Mouse (Mus musculus) hindbrain, embryonic 14.5 days (tissue): ENCODE measurements at regions not wholly inside any gene's neighbourhood (a gene's known extent, or its start where the extent isn't known, plus 50 kb on each side); places are given as distances from the start of the nearest gene placed in this dataset.
A peak's percentile ranks its signal among the peaks of the same experiment; 100 is the strongest.

Experiments
- ATAC-seq: fragments of 200-750 bp; cut with Nextera tagmentation; 2 replicates; pipeline ENCODE4 v1.8.0; 2017; ENCODE audit warnings: moderate number of reproducible peaks, mild to moderate bottlenecking, moderate TSS enrichment, moderate library complexity; ENCODE audit not compliant: low FRiP score
- DNase-seq: peaks from one replicate; pipeline ENCODE4 v3.0.0-alpha.2; 2015; ENCODE audit warnings: low spot score
- H3K27ac ChIP-seq: fragments of 300-500 bp; sonication (generic); 2 replicates; pipeline ENCODE4 v1.5.1; 2014; ENCODE audit warnings: mild to moderate bottlenecking, moderate library complexity
- H3K27me3 ChIP-seq: fragments of 300-500 bp; sonication (generic); 2 replicates; pipeline ENCODE4 v1.6.1; 2014; ENCODE audit warnings: mild to moderate bottlenecking, low read length, mixed read lengths; ENCODE audit not compliant: control insufficient read depth, insufficient read depth
- H3K36me3 ChIP-seq: fragments of 300-500 bp; sonication (generic); replicated peaks from 2 replicates; pipeline ENCODE4 v1.6.1; 2014; ENCODE audit not compliant: control insufficient read depth, insufficient read depth
- H3K4me1 ChIP-seq: fragments of 300-500 bp; sonication (generic); replicated peaks from 2 replicates; pipeline ENCODE4 v1.6.1; 2014; ENCODE audit warnings: antibody characterized with exemption, low read length, mixed read lengths; ENCODE audit not compliant: control insufficient read depth, insufficient read depth
- H3K4me2 ChIP-seq: fragments of 300-500 bp; sonication (generic); replicated peaks from 2 replicates; pipeline ENCODE4 v1.6.1; 2014; ENCODE audit warnings: mild to moderate bottlenecking, moderate library complexity
- H3K4me3 ChIP-seq: fragments of 300-500 bp; sonication (generic); replicated peaks from 2 replicates; pipeline ENCODE4 v1.5.1; 2014; ENCODE audit warnings: mild to moderate bottlenecking, low read length
- H3K9ac ChIP-seq: fragments of 300-500 bp; sonication (generic); 2 replicates; pipeline ENCODE4 v1.6.1; 2014
- H3K9me3 ChIP-seq: fragments of 300-500 bp; sonication (generic); 2 replicates; pipeline ENCODE4 v1.6.1; 2016; ENCODE audit warnings: low read length; ENCODE audit not compliant: control insufficient read depth
- WGBS: fragments of 180-500 bp; shearing (Covaris S2); extraction: QIAGEN DNeasy Blood & Tissue Kit; methylation state at CpG from one replicate; pipeline ENCODE4 v1.1.7; 2014; 5-methylcytosine and 5-hydroxymethylcytosine counted together

DNA sequence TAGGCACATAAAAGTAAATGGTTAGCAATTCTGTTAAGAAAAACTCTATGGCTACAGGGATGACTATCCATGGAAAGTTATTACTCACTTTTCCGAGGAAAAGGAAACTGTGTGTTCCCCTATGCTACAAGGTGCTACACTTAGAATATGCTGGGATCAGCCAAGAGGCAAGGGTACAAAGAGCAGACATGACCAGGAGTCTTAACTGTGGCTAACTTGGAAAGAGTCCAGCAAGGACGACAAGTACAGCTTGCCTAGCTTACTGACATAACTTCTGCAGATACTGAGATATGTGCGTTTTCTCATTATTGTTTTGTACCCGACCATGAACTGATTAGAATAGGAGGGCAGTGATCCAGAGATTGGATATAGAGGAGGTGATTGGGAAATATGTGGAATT is 296.4 kb downstream of the Gm16223 start:
- ATAC-seq = no peak
- WGBS = 85% methylated on average over 4 of the region's 4 CpGs

DNA sequence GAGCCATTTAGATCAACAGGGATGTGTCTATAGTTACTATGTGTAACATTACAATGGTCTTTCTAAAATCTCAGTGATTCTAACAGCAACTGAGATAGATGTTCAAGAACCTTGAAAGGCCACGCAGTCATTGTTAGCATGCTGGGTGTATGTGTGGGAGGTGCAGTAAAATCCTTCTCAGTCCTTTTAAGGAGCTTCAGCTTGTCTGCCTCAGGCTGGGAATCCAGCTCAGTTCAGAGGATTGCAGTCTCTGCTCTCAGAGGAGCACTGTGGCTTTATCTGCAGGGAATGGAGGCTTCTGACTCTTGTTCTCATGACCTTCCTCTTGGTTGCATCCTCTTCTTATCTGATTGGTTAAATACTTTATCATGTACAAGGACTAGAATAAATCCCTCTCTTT is 320.2 kb downstream of the Gm16223 start:
- H3K27me3 ChIP-seq = no peaks in the 10 kb centered on the region
- H3K27ac ChIP-seq = no peak overlapping the region
- H3K4me2 ChIP-seq = no peak overlapping the region
- H3K9me3 ChIP-seq = no peaks in the 10 kb centered on the region
- DNase-seq (no peak), ATAC-seq (no peak)
- H3K4me3 ChIP-seq = no peak overlapping the region
- no peaks in the 10 kb centered on the region for H3K36me3 ChIP-seq
- no peaks in the 10 kb centered on the region for H3K4me1 ChIP-seq
- H3K9ac ChIP-seq = no peak overlapping the region
- WGBS = 66% methylated on average over 1 of the region's 1 CpGs

More for the DNA sequence above, 296.4 kb downstream of the Gm16223 start:
- Histone ChIP-seq H3K4me1 (no peaks in the 10 kb centered on the region), H3K27ac (no peak overlapping the region), H3K4me2 (no peak overlapping the region), H3K36me3 (no peaks in the 10 kb centered on the region), H3K4me3 (no peak overlapping the region), H3K9ac (no peak overlapping the region), H3K9me3 (no peaks in the 10 kb centered on the region), H3K27me3 (no peaks in the 10 kb centered on the region)
- no peak for DNase-seq

DNA sequence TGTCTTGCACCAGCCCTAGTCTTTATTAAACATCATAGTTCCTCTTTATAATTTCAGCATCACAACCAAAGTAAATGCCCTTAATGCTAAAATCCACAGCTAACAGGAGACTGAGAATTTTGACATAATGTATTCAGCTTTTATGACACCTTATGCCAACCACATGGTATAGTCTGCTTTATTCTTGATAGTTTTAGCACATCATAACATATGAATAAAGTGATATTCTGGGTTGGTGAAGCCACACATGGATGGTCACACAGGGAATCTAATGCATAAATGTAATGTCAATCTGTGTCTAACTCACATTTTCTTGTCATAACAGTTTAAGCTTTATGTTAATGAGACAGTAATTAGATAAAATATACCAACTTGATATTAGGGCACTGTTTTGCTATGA is 328.9 kb downstream of the Gm16223 start:
- Histone ChIP-seq H3K4me1 (no peaks in the 10 kb centered on the region), H3K27me3 (no peaks in the 10 kb centered on the region), H3K9ac (no peak overlapping the region), H3K4me3 (no peak overlapping the region), H3K4me2 (no peak overlapping the region), H3K27ac (no peak overlapping the region), H3K9me3 (no peaks in the 10 kb centered on the region), H3K36me3 (no peaks in the 10 kb centered on the region)
- ATAC-seq (no peak), DNase-seq (no peak)

DNA sequence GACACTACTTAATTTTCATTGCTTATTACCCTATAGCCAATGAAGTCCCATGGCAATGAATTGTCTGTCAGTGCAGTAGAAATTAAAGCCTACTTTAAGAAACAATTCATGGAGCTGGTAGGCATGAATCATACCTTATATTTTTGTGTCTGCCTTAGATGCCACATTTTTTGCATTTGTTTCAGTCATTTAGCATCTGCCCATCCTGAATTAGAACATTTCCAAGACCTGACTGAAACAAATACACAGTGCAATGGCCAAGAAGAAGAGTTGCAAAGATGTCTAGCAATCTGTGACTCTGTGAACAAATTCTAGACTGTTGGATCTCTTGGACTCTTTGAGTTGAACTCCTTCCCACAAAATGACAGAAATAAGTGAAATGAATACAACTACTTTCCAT is 342.2 kb downstream of the Gm16223 start:
- no peak for ATAC-seq
- no peaks in the 10 kb centered on the region for H3K27me3 ChIP-seq

DNA sequence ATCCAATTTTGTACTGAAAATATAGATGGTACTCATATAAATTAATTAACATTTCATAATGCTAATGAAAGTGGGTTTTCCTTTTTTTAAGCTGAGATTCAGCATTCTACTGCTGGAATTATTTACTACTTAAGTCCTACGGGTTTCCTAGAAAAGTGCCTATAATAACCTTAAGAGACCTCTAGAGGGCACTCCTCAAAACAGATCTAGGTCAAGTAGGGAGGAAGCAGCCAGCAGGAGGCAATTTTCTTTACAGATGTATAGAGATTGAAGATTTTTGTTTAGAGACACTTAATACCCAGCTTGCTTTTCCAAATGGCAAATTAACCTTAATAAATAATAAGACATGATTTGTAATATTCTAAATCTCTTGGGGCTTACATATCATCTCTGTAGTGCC is 344.5 kb downstream of the Gm16223 start:
- H3K4me2 ChIP-seq = no peak overlapping the region
- no peaks in the 10 kb centered on the region for H3K9me3 ChIP-seq
- DNase-seq = peak; percentile 69
- H3K36me3 ChIP-seq = no peaks in the 10 kb centered on the region
- H3K4me1 ChIP-seq = no peaks in the 10 kb centered on the region
- H3K27me3 ChIP-seq = no peaks in the 10 kb centered on the region
- no peak for ATAC-seq
- WGBS = 22% methylated on average over 1 of the region's 1 CpGs
- no peak overlapping the region for H3K9ac ChIP-seq
- no peak overlapping the region for H3K27ac ChIP-seq
- H3K4me3 ChIP-seq = no peak overlapping the region

More for the DNA sequence above, 342.2 kb downstream of the Gm16223 start:
- H3K4me1 ChIP-seq = no peaks in the 10 kb centered on the region
- no peak overlapping the region for H3K27ac ChIP-seq
- no peak for DNase-seq
- no peak overlapping the region for H3K4me2 ChIP-seq
- no peaks in the 10 kb centered on the region for H3K36me3 ChIP-seq
- no peaks in the 10 kb centered on the region for H3K9me3 ChIP-seq
- no peak overlapping the region for H3K4me3 ChIP-seq
- no peak overlapping the region for H3K9ac ChIP-seq

DNA sequence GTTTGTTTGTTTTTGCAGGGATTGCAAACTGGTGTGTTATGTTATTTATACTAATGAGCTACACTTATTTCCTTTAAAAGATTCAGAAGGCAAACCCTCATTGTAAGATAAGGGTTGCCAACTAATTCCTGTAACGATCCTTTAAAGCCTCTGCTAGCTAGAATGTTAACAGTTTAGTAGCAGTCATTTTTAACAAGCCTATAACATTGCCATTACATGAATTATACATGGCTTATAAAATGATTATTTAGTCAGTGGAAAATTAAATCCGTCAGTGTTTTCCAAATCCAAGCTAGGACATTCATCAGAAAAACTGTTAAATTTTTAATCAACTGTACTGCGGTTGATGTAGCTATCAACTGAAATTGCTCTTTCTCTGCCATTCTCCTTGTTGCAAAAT is 358.1 kb downstream of the Gm16223 start:
- Histone ChIP-seq H3K27me3 (no peaks in the 10 kb centered on the region), H3K4me3 (no peak overlapping the region), H3K4me1 (no peaks in the 10 kb centered on the region), H3K4me2 (no peak overlapping the region), H3K9ac (no peak overlapping the region), H3K9me3 (no peaks in the 10 kb centered on the region), H3K27ac (no peak overlapping the region), H3K36me3 (no peaks in the 10 kb centered on the region)
- ATAC-seq (no peak), DNase-seq (no peak)
- WGBS = 56% methylated on average over 3 of the region's 3 CpGs

DNA sequence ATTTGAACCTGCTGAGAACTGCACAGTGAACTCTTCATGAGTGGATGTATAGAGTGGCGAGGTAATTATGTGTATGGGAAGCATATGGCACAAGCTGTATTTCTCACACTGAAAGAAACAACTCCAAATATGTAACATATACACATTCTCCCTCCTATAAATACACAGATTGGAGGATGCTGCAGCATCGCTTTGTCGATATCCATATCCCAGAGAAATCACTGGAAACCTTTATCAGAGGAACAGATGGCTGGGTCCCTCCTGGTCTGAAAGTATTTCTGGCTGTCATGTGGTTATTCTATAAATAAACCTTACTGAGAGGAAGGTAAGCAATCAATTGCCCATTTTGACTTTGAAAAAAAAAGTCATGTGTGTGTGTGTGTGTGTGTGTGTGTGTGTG is 365.4 kb downstream of the Gm16223 start:
- Histone ChIP-seq H3K27me3 (no peaks in the 10 kb centered on the region), H3K4me2 (no peak overlapping the region), H3K36me3 (no peaks in the 10 kb centered on the region), H3K4me3 (no peak overlapping the region), H3K27ac (no peak overlapping the region), H3K4me1 (no peaks in the 10 kb centered on the region), H3K9me3 (no peaks in the 10 kb centered on the region), H3K9ac (no peak overlapping the region)
- ATAC-seq (no peak), DNase-seq (no peak)
- 89% methylated on average over 3 of the region's 3 CpGs for WGBS

DNA sequence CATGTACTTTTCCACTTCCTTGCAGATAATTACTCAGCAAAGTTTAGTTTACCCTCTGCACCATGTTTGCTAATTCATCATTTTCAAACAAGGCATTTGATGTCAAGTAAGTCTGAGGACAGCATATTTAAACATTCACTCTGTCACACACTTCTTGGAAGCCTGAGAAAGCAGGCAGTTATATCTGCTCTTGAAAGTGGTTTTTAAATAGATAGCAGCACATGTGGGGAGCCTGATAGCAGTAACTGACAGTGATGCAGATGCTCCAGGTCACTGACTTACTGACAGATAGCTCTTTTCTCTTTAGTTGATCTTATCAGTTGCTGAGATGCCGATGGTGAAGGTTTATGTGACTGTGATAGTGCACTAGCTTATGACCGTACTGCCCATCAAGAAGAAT is 380.9 kb downstream of the Gm16223 start:
- WGBS = 86% methylated on average over 2 of the region's 2 CpGs
- no peak for ATAC-seq

DNA sequence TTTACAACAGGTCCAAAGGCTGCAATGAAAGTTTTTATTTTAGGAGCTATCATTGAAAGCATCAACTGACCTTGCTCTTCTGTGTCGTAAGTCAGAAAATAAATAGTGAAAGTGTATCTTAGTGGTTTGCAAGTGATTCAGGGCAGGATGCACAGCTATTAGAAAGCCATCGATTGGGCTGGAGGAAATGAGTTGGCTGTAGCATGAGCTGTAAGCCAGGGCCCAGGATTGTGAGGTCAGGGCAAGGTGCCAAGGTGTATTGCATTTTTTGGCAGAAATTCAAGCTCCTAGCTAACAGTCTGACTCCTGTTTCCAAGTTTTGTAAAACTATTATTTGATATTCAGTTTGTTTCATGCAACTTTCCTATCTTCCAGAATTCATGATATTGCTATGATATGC is 381.8 kb downstream of the Gm16223 start:
- no peaks in the 10 kb centered on the region for H3K36me3 ChIP-seq
- H3K4me2 ChIP-seq = no peak overlapping the region
- ATAC-seq (no peak), DNase-seq (no peak)
- WGBS = 82% methylated on average over 2 of the region's 2 CpGs
- no peak overlapping the region for H3K4me3 ChIP-seq
- no peak overlapping the region for H3K9ac ChIP-seq
- H3K4me1 ChIP-seq = no peaks in the 10 kb centered on the region
- H3K9me3 ChIP-seq = no peaks in the 10 kb centered on the region
- H3K27me3 ChIP-seq = no peaks in the 10 kb centered on the region
- H3K27ac ChIP-seq = no peak overlapping the region

More for the DNA sequence above, 380.9 kb downstream of the Gm16223 start:
- Histone ChIP-seq H3K4me1 (no peaks in the 10 kb centered on the region), H3K27ac (no peak overlapping the region), H3K9me3 (no peaks in the 10 kb centered on the region), H3K9ac (no peak overlapping the region), H3K4me2 (no peak overlapping the region), H3K4me3 (no peak overlapping the region), H3K27me3 (no peaks in the 10 kb centered on the region), H3K36me3 (no peaks in the 10 kb centered on the region)
- no peak for DNase-seq

DNA sequence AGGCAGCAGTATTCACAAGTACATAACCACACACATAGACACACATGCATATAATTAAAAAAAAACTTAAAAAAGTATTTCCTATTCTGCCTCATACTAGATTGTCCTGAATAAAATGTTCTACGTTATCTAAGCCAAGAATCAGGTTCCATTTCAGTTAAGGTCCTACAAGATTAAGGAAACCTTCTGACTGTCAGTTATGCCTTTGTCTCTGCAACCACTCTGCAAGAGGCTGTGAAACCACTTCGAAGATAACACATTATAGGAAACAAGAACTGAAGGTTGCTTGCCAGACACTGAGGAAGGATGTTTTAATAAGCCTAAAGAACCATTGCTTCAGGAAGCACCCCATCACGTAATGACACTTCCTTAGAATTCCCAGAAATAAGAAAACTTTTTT is 385.9 kb downstream of the Gm16223 start:
- Histone ChIP-seq H3K27ac (no peak overlapping the region), H3K9ac (no peak overlapping the region), H3K9me3 (no peaks in the 10 kb centered on the region), H3K4me2 (no peak overlapping the region), H3K27me3 (no peaks in the 10 kb centered on the region), H3K36me3 (no peaks in the 10 kb centered on the region), H3K4me3 (no peak overlapping the region), H3K4me1 (no peaks in the 10 kb centered on the region)
- no peak for ATAC-seq
- WGBS = 78% methylated on average over 3 of the region's 3 CpGs
- no peak for DNase-seq
